7 mouse cellular contexts compared by ENCODE assay signal in the genomic region with DNA sequence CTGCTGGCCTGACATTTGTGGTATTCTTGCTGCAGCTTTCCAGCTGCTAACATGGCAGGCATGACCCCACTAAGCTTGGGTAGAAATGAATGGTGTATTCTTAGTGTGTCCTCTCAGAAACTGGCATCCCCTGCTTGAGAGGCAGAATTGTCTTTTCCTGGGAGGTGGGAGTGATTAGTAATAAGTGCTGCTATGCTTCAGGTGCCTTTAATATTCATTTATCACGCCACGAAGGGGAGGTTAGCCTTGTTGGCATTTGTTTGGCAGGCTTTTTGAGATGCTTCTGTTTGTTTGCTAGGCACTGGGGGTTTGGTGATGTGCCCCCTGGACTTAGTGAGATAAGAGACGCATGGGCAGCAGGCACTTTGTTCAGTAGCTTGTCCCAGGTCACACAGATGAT. TPM values are rescaled to one million over a fixed set of nuclear protein-coding genes. Genes with fewer than 3 reads are reported as not detected.
DNase-seq lines count a peak whose midpoint lies in the region; ATAC-seq and TF ChIP-seq lines count a peak whose summit lies in the region.

No protein-coding gene starts in this region.

- H3K9me3 ChIP-seq in CH12.LX (replicated peaks; ENCODE audit: low read length): no peaks in the 10 kb centered on the region
- H3K9me3 ChIP-seq in G1E (replicated peaks): no peaks in the 10 kb centered on the region
- no peaks in the 10 kb centered on the region for H3K9me3 ChIP-seq in hindbrain, embryonic 11.5 days (ENCODE audit: control insufficient read depth, low read length)
- no peaks in the 10 kb centered on the region for H3K9me3 ChIP-seq in liver, postnatal 0 days (ENCODE audit: low read length)

- TF ChIP-seq CTCF in CH12.LX (conservative IDR thresholded peaks at IDR 0.05 in 1 of 2, IDR thresholded peaks at IDR 0.05 in 1 of 2; ENCODE audit: low read depth in 2 of 2, low read length in 2 of 2): no peak
- TF ChIP-seq CTCF in G1E (IDR thresholded peaks at IDR 0.05; ENCODE audit: low read depth, low read length): no peak
- TF ChIP-seq CTCF in liver, postnatal 0 days (IDR thresholded peaks at IDR 0.05; ENCODE audit: low read depth): no peak

- 69% methylated on average over 3 of the region's 3 CpGs for WGBS in hindbrain, embryonic 11.5 days
- 38% methylated on average over 3 of the region's 3 CpGs for WGBS in liver, postnatal 0 days (ENCODE audit: insufficient replicate concordance)

- no peak; the same call in 1 of the 2 replicates for TF ChIP-seq EP300 in CH12.LX (IDR thresholded peaks at IDR 0.05; ENCODE audit: low read length)
- TF ChIP-seq EP300 in liver, postnatal 0 days (IDR thresholded peaks at IDR 0.05; ENCODE audit: low read depth): no peak

- H3K4me1 ChIP-seq in CH12.LX (ENCODE audit: control insufficient read depth in 1 of 2, insufficient read depth in 2 of 2) (peaks cover 14 to 55% of the 10 kb centered on the region in 2 experiments), G1E (ENCODE audit: insufficient read depth, low read depth, low read length) (peaks cover 63% of the 10 kb centered on the region)
- H3K4me1 ChIP-seq in hindbrain, embryonic 11.5 days (replicated peaks; ENCODE audit: control insufficient read depth, insufficient read depth, low read length): 0 out of 2 replicates have a peak, but pooled peaks cover 5% of the 10 kb centered on the region
- peaks cover 43% of the 10 kb centered on the region for H3K4me1 ChIP-seq in liver, postnatal 0 days (ENCODE audit: insufficient read depth)

- peak overlapping the region; percentile 71 for H3K27ac ChIP-seq in CH12.LX (ENCODE audit: insufficient read depth, low read depth)
- H3K27ac ChIP-seq in hindbrain, embryonic 11.5 days (ENCODE audit: low read depth, low read length): no peak overlapping the region
- H3K27ac ChIP-seq in liver, postnatal 0 days (ENCODE audit: low read depth): no peak overlapping the region

- no peak for TF ChIP-seq POLR2A in CH12.LX (IDR thresholded peaks at IDR 0.05; ENCODE audit: low read depth, low read length)

- H3K4me3 ChIP-seq in CH12.LX (replicated peaks in 1 of 3; ENCODE audit: low read depth in 2 of 3, low read length in 2 of 3, poor library complexity in 1 of 3) (peak overlapping the region; percentile 87 to 99 (median 95)), G1E (ENCODE audit: low read depth, low read length) (peak overlapping the region; percentile 100; the same call in 1 of the 2 replicates)
- H3K4me3 ChIP-seq in hindbrain, embryonic 11.5 days (ENCODE audit: low read depth, low read length): no peak overlapping the region
- peak overlapping the region; percentile 70 for H3K4me3 ChIP-seq in liver, postnatal 0 days (ENCODE audit: low read depth, low read length)

- ATAC-seq in G1E (ENCODE audit: extremely low read depth, insufficient number of reproducible peaks, low FRiP score, poor library complexity, severe bottlenecking): no peak
- ATAC-seq in hindbrain, embryonic 11.5 days (ENCODE audit: low FRiP score): no peak
- no peak for ATAC-seq in liver, postnatal 0 days

- H3K9ac ChIP-seq in CH12.LX (ENCODE audit: insufficient read depth, low read depth): peak overlapping the region; percentile 94
- H3K9ac ChIP-seq in hindbrain, embryonic 11.5 days (ENCODE audit: low read depth, low read length): peak overlapping the region; percentile 2; the same call in 1 of the 2 replicates
- H3K9ac ChIP-seq in liver, postnatal 0 days (replicated peaks): peak overlapping the region; percentile 94; the same call in 1 of the 2 replicates

- DNase-seq in CH12.LX (ENCODE audit: extremely low read depth) (no peak), G1E (ENCODE audit: low spot score) (no peak), MN1 (ENCODE audit: low spot score) (no peak)
- DNase-seq in hindbrain, embryonic 11.5 days (ENCODE audit: low spot score): no peak
- DNase-seq in liver, postnatal 0 days: no peak
- no peak for DNase-seq in cerebellum, postnatal 10 days
- no peak for DNase-seq in embryo, embryonic 10 days (ENCODE audit: low spot score)

- no peaks in the 10 kb centered on the region for H3K27me3 ChIP-seq in CH12.LX (replicated peaks)
- H3K27me3 ChIP-seq in G1E (ENCODE audit: insufficient read depth, low read length): no peaks in the 10 kb centered on the region
- no peaks in the 10 kb centered on the region for H3K27me3 ChIP-seq in hindbrain, embryonic 11.5 days (ENCODE audit: control insufficient read depth, insufficient read depth, low read length)
- H3K27me3 ChIP-seq in liver, postnatal 0 days (ENCODE audit: insufficient read depth, low read length): no peaks in the 10 kb centered on the region

- H3K36me3 ChIP-seq in CH12.LX (replicated peaks in 1 of 2; ENCODE audit: control insufficient read depth in 1 of 2, insufficient read depth in 1 of 2, low read length in 1 of 2) (peaks cover 5 to 29% of the 10 kb centered on the region in 2 experiments), G1E (replicated peaks) (peaks cover 35% of the 10 kb centered on the region)
- no peaks in the 10 kb centered on the region for H3K36me3 ChIP-seq in hindbrain, embryonic 11.5 days (ENCODE audit: control insufficient read depth, insufficient read depth, low read length)
- H3K36me3 ChIP-seq in liver, postnatal 0 days (replicated peaks; ENCODE audit: insufficient read depth, low read length): peaks cover 5% of the 10 kb centered on the region; the same call in 1 of the 2 replicates

- dilution Hi-C loops in CH12.LX (cut with MboI; ENCODE audit: extremely low pct_ligation_motif_present, extremely low pct_unique_long_range_greater_than_20kb, low sequenced_read_pairs): no loop called here

- H3K4me2 ChIP-seq in CH12.LX (ENCODE audit: insufficient read depth, low read depth, poor library complexity, severe bottlenecking): peak overlapping the region; percentile 99
- no peak overlapping the region; the same call in 1 of the 2 replicates for H3K4me2 ChIP-seq in hindbrain, embryonic 11.5 days (replicated peaks; ENCODE audit: low read depth, low read length)
- peak overlapping the region; percentile 81 for H3K4me2 ChIP-seq in liver, postnatal 0 days (ENCODE audit: low read depth, low read length)

- H3K79me2 ChIP-seq in CH12.LX (replicated peaks; ENCODE audit: control insufficient read depth, extremely low read depth, insufficient read depth, poor library complexity, severe bottlenecking): peaks cover 68% of the 10 kb centered on the region

- in situ Hi-C loops in CH12.LX (cut with MboI; ENCODE audit: low pct_ligation_motif_present, low pct_unique_long_range_greater_than_20kb, low sequenced_read_pairs): no loop called here

- TF ChIP-seq RAD21 in CH12.LX (IDR thresholded peaks at IDR 0.05; ENCODE audit: low read depth, low read length): no peak

TF ChIP-seq in CH12.LX, 34 proteins besides CTCF, POLR2A, EP300 and RAD21:
- TF ChIP-seq JUND (conservative IDR thresholded peaks at IDR 0.05; ENCODE audit: low read depth, low read length) (no peak), HCFC1 (IDR thresholded peaks at IDR 0.05; ENCODE audit: low read depth, low read length) (no peak), SMC3 (IDR thresholded peaks at IDR 0.05; ENCODE audit: low read depth, low read length) (no peak), TBP (conservative IDR thresholded peaks at IDR 0.05; ENCODE audit: low read depth, low read length) (no peak), TCF12 (IDR thresholded peaks at IDR 0.05; ENCODE audit: low read depth, low read length) (no peak), BHLHE40 (IDR thresholded peaks at IDR 0.05; ENCODE audit: low read depth, low read length) (no peak), IRF4 (IDR thresholded peaks at IDR 0.05; ENCODE audit: low read depth, low read length) (no peak), NELFE (IDR thresholded peaks at IDR 0.05; ENCODE audit: low read depth, low read length) (no peak), POLR2AphosphoS2 (IDR thresholded peaks at IDR 0.05; ENCODE audit: low read depth, low read length) (no peak), MXI1 (IDR thresholded peaks at IDR 0.05; ENCODE audit: low read depth, low read length) (no peak), ZKSCAN1 (IDR thresholded peaks at IDR 0.05; ENCODE audit: borderline replicate concordance, low read depth, low read length) (no peak), GABPA (IDR thresholded peaks at IDR 0.05; ENCODE audit: insufficient replicate concordance, low read depth, low read length) (no peak), CHD2 (IDR thresholded peaks at IDR 0.05; ENCODE audit: low read length) (no peak), CHD1 (IDR thresholded peaks at IDR 0.05; ENCODE audit: low read depth, low read length) (no peak), USF2 (conservative IDR thresholded peaks at IDR 0.05; ENCODE audit: low read depth, low read length) (no peak), RCOR1 (conservative IDR thresholded peaks at IDR 0.05; ENCODE audit: low read depth, low read length) (no peak), E2F4 (IDR thresholded peaks at IDR 0.05; ENCODE audit: insufficient replicate concordance, low read depth, low read length) (no peak), NRF1 (IDR thresholded peaks at IDR 0.05; ENCODE audit: low read depth, low read length) (no peak), ZMIZ1 (IDR thresholded peaks at IDR 0.05; ENCODE audit: low read depth, low read length) (no peak)
TF ChIP-seq in CH12.LX: peak in this region for 0.

RNA-seq across cellular contexts. Expression of a gene that starts 11.3 kb away (rescaled TPM):
- total RNA-seq in CH12.LX (2012; rRNA removed) (113 and 163 TPM in 2 replicates), CH12.LX (2014; rRNA removed) (415 and 493 TPM in 2 replicates), G1E (2014; fragmentation: Nextera tagmentation) (712 and 801 TPM in 2 replicates), G1E (2017) (371 and 464 TPM in 2 replicates)
- polyA plus RNA-seq in CH12.LX (2012; ENCODE audit: insufficient read length, low read depth) (327 and 467 TPM in 2 replicates), G1E (2012) (37.5 and 45.6 TPM in 2 replicates)
- 307 and 318 TPM in 2 replicates for polyA plus RNA-seq in hindbrain, embryonic 11.5 days (2014; fragmentation: Nextera tagmentation; extraction: Ambion mirVana)
- 198 and 205 TPM in 2 replicates for polyA plus RNA-seq in liver, postnatal 0 days (2015; fragmentation: Nextera tagmentation; extraction: Ambion mirVana)

Comparison
In these comparisons a context has a peak if more than half of its experiments do, and no peak if none do; other contexts are left out.
1. H3K9ac ChIP-seq: peak in every context shown above with its lines; median percentile 94 in CH12.LX; 94 in liver, postnatal 0 days; 2 in hindbrain, embryonic 11.5 days.